Mouse (Mus musculus) lung, postnatal 0 days (tissue): ENCODE measurements around the gene Slc25a47.

Source experiments
- CTCF ChIP-seq: IDR thresholded peaks from 2 replicates; pipeline ENCODE4 v1.5.1; 2016; ENCODE audit warnings: antibody characterized with exemption, mild to moderate bottlenecking
- EP300 ChIP-seq: IDR thresholded peaks from 2 replicates; pipeline ENCODE4 v1.6.1; 2016; ENCODE audit warnings: antibody characterized with exemption, mild to moderate bottlenecking, control low read depth

DNA sequence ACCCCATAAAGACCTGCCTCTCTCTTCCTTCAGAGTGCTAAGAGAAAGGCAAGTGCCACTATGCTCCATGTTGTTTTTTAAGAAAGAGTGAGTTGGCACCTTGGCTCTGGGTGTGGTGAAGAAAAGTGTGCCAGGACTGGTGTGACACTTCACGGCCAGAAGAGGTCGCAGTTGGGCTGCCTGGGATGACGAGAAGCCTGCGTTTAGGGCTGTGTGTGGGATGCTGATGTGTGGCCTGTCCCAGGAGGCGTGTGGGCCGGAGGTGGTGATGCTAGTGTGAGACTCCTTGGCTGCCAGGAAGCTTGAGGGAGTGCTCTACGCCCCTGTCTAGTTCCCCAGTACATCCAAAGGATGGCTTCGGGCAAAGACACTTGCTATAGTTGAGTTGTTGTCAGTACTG is 67.1 kb downstream of the Slc25a47 start:
- TF ChIP-seq EP300 (no peak), CTCF (peak; percentile 87)
